ENCODE assay signal across 9 mouse cellular contexts in genomic region chr17:6862040-6862780, GRCm38 (mm10).
DNase-seq lines count a peak whose midpoint lies in the region; ATAC-seq and TF ChIP-seq lines count a peak whose summit lies in the region.
"Had no signal": no experiment of that assay in that cellular context is flagged by ENCODE, and none has a peak within 500 bp of the region (broad histone marks: within the 10 kb centered on the region; RNA-seq: fewer than 3 reads in every experiment).

No protein-coding gene starts in this region.

- WGBS in heart, embryonic 14.5 days, result 59% methylated on average over 12 of the region's 12 CpGs
- 63% methylated on average over 12 of the region's 12 CpGs for WGBS in heart, postnatal 0 days
- WGBS in liver, embryonic 15.5 days (ENCODE audit: insufficient replicate concordance), result 47% methylated on average over 12 of the region's 12 CpGs

- H3K27ac ChIP-seq in heart, embryonic 14.5 days (replicated peaks in 1 of 2; ENCODE audit: control insufficient read depth in 1 of 2, insufficient read depth in 1 of 2, low read depth in 2 of 2, low read length in 2 of 2), result no peak overlapping the region
- no peak overlapping the region for H3K27ac ChIP-seq in heart, postnatal 0 days (ENCODE audit: low read depth)
- no peak overlapping the region for H3K27ac ChIP-seq in liver, embryonic 15.5 days (replicated peaks)

- no peak for TF ChIP-seq EP300 in heart, postnatal 0 days (IDR thresholded peaks at IDR 0.05; ENCODE audit: low read depth)

- no peak for ATAC-seq in heart, embryonic 14.5 days (ENCODE audit: insufficient number of reproducible peaks, insufficient read depth, low FRiP score, low read depth)
- no peak for ATAC-seq in heart, postnatal 0 days (ENCODE audit: insufficient read depth, low read depth)
- ATAC-seq in liver, embryonic 15.5 days (ENCODE audit: insufficient read depth), result no peak

- H3K27me3 ChIP-seq in heart, embryonic 14.5 days (ENCODE audit: control insufficient read depth, insufficient read depth, low read length), result peaks cover 19% of the 10 kb centered on the region
- H3K27me3 ChIP-seq in E14TG2a.4 (ENCODE audit: insufficient read depth, low read length), result peaks cover 81% of the 10 kb centered on the region
- peaks cover 14% of the 10 kb centered on the region for H3K27me3 ChIP-seq in heart, postnatal 0 days (ENCODE audit: control insufficient read depth, insufficient read depth, low read length)
- H3K27me3 ChIP-seq in liver, embryonic 15.5 days, result peaks cover 61% of the 10 kb centered on the region

- no peaks in the 10 kb centered on the region for H3K36me3 ChIP-seq in heart, embryonic 14.5 days (ENCODE audit: control insufficient read depth, insufficient read depth, low read length)
- H3K36me3 ChIP-seq in E14TG2a.4 (ENCODE audit: insufficient read depth, low read length), result no peaks in the 10 kb centered on the region
- H3K36me3 ChIP-seq in heart, postnatal 0 days (replicated peaks; ENCODE audit: control insufficient read depth, insufficient read depth, low read length), result no peaks in the 10 kb centered on the region
- H3K36me3 ChIP-seq in liver, embryonic 15.5 days (replicated peaks), result no peaks in the 10 kb centered on the region
- H3K36me3 ChIP-seq: G1E had no signal

- H3K9me3 ChIP-seq in heart, embryonic 14.5 days (ENCODE audit: control insufficient read depth, low read length), result no peaks in the 10 kb centered on the region
- 0 out of 2 replicates have a peak, but pooled peaks cover 3% of the 10 kb centered on the region for H3K9me3 ChIP-seq in E14TG2a.4 (ENCODE audit: low read length)
- no peaks in the 10 kb centered on the region for H3K9me3 ChIP-seq in heart, postnatal 0 days (replicated peaks; ENCODE audit: control insufficient read depth, low read length)
- no peaks in the 10 kb centered on the region for H3K9me3 ChIP-seq in liver, embryonic 15.5 days (replicated peaks)
- H3K9me3 ChIP-seq: G1E had no signal

- TF ChIP-seq CTCF in E14TG2a.4 (conservative IDR thresholded peaks at IDR 0.05; ENCODE audit: low read length), result no peak
- TF ChIP-seq CTCF in heart, postnatal 0 days (IDR thresholded peaks at IDR 0.05; ENCODE audit: low read depth), result no peak

- DNase-seq in heart, postnatal 4 days, result no peak
- DNase-seq in heart, postnatal 0 days (ENCODE audit: low spot score), result no peak
- no peak for DNase-seq in embryo, embryonic 10.5 days (ENCODE audit: low spot score)
- DNase-seq in cerebellum, postnatal 4 days (ENCODE audit: low spot score in 2 of 2), result no peak
- no peak for DNase-seq in cerebellum, postnatal 14 days

- peaks cover 6 to 7% of the 10 kb centered on the region in 2 experiments; a peak in 2 of 4 replicates for H3K4me1 ChIP-seq in heart, embryonic 14.5 days (ENCODE audit: control insufficient read depth in 2 of 2, insufficient read depth in 2 of 2, low read length in 2 of 2)
- H3K4me1 ChIP-seq in E14TG2a.4 (replicated peaks; ENCODE audit: low read depth, low read length), result peaks cover 73% of the 10 kb centered on the region
- 0 out of 2 replicates have a peak, but pooled peaks cover 4% of the 10 kb centered on the region for H3K4me1 ChIP-seq in heart, postnatal 0 days (ENCODE audit: control insufficient read depth, insufficient read depth)
- H3K4me1 ChIP-seq in liver, embryonic 15.5 days (replicated peaks), result peaks cover 14% of the 10 kb centered on the region

- peak overlapping the region in 1 of 2 experiments; percentile 33; a peak in 2 of 4 replicates for H3K4me3 ChIP-seq in heart, embryonic 14.5 days (ENCODE audit: control insufficient read depth in 1 of 2, insufficient read depth in 1 of 2, low read depth in 1 of 2, low read length in 2 of 2)
- peak overlapping the region; percentile 60; the same call in 1 of the 2 replicates for H3K4me3 ChIP-seq in E14TG2a.4 (replicated peaks; ENCODE audit: low read length)
- H3K4me3 ChIP-seq in heart, postnatal 0 days (ENCODE audit: low read depth, low read length), result peak overlapping the region; percentile 32
- H3K4me3 ChIP-seq in liver, embryonic 15.5 days (replicated peaks), result peak overlapping the region; percentile 33; the same call in 1 of the 2 replicates

- H3K9ac ChIP-seq in heart, embryonic 14.5 days (ENCODE audit: low read length), result peak overlapping the region; percentile 70
- H3K9ac ChIP-seq in heart, postnatal 0 days (replicated peaks; ENCODE audit: low read depth, low read length), result no peak overlapping the region
- no peak overlapping the region for H3K9ac ChIP-seq in liver, embryonic 15.5 days

- H3K4me2 ChIP-seq in heart, embryonic 14.5 days (ENCODE audit: low read length), result peak overlapping the region; percentile 85
- H3K4me2 ChIP-seq in heart, postnatal 0 days (ENCODE audit: low read depth, low read length), result peak overlapping the region; percentile 58
- peak overlapping the region; percentile 61 for H3K4me2 ChIP-seq in liver, embryonic 15.5 days
